Mouse (Mus musculus): Measurements from ENCODE around the gene Qdpr.

DNA sequence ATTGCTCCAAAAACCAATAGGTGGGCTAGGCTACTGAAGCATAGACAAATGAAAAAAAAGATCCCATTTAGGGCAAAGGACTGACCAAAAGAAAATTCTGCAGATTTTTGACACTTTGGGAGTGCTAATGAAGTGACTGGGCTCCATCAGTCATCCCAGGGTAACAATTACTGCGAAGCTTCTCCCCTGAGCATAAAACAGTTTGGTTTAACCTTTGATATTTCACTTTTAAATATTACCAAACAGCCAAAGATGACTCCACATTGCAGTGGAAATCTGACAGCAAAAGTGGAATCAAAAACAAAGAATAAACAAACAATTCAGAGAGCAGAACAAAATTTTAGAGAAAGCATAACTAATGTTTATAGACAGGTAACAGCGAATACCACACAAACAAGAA lies 31.1 kb upstream of the Qdpr start:
- TF ChIP-seq POLR2A (IDR thresholded peaks at IDR 0.05; ENCODE audit: insufficient read depth, low read length): no peak
- no peak for TF ChIP-seq CTCF (IDR thresholded peaks at IDR 0.05; ENCODE audit: low read depth, low read length)
- TF ChIP-seq EP300 (IDR thresholded peaks at IDR 0.05; ENCODE audit: insufficient read depth, low read depth, low read length): no peak
